Mouse (Mus musculus): Measurements from ENCODE around the gene Mapk8ip3.

DNA sequence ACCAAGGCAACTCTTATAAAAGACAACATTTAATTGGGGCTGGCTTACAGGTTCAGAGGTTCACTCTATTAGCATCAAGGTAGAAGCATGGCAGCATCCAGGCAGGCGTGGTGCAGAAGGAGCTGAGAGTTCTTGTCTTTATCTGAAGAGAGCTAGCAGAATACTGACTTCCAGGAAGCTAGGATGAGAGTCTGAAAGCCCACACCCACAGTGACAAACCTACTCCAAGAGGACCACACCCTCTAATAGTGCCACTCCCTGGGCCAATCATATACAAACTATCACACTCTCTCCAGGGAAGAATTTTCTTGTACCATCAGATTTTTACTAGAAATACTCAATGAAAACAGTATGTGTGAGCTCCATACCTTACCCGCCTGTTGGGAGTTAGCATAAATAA, 13.9 kb upstream of the Mapk8ip3 start:
- TF ChIP-seq CTCF (IDR thresholded peaks at IDR 0.05; ENCODE audit: low read depth) = no peak
- no peak for TF ChIP-seq EP300 (IDR thresholded peaks at IDR 0.05; ENCODE audit: low read depth)

Data from heart, postnatal 0 days (tissue).